Mouse (Mus musculus): ENCODE results near the gene Dcaf11.

Gene Dcaf11

GRCm38 (mm10) chr14:55616844-55617243 lies 57.0 kb downstream of the Dcaf11 start:
- no peak for ATAC-seq (ENCODE audit: low TSS enrichment)

DNA sequence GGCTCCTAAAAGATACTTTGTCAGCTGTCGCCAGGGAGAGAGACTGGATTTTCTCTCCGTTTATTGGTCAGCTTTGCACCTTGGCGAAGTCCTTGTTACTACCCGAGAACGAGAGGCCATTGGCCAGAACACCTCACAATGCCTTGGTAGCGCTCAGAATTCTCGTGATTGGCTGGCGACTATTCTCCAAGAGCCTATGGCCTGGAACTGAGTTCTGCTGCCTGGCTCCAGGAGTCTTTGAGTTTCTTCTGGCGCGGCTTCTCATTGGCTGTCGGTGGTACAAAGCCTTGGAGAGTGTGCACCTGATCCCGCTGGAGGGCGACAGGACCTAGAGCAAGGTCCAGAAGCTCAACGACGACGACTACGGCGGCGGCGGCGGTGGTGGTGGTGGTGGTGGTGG lies 58.0 kb downstream of the Dcaf11 start, which contains the start of gene Rec8:
Gene Rec8 (plus strand): TSS at position 216 of the 400 bp plus-strand sequence.
- ATAC-seq (ENCODE audit: low TSS enrichment), result peak; percentile 72; the same call in 1 of the 2 replicates

- ATAC-seq (ENCODE audit: low TSS enrichment), result no peak
Measured at GRCm38 (mm10) chr14:55618486-55619195, 58.8 kb downstream of the Dcaf11 start.

Data from frontal cortex, adult (tissue).